Mouse (Mus musculus) limb, embryonic 11.5 days (tissue): ENCODE data around the gene Gm49354. TPM values are rescaled to one million over a fixed set of nuclear protein-coding genes. Genes with fewer than 3 reads are reported as not detected.

Experiments used
- ATAC-seq: fragments of 200-750 bp; cut with Nextera tagmentation; 2 replicates; pipeline ENCODE4 v1.8.0; 2017; ENCODE audit warnings: low read depth; ENCODE audit not compliant: insufficient number of reproducible peaks, low FRiP score, low TSS enrichment
- DNase-seq: peaks from one replicate; pipeline ENCODE4 v3.0.0-alpha.2; 2015; ENCODE audit warnings: low spot score
- H3K27ac ChIP-seq: fragments of 300-500 bp; sonication (generic); replicated peaks from 2 replicates; pipeline ENCODE4 v1.5.1; 2014; ENCODE audit warnings: low read depth, mild to moderate bottlenecking, low read length
- H3K27me3 ChIP-seq: fragments of 300-500 bp; sonication (generic); 2 replicates; pipeline ENCODE4 v1.6.1; 2014; ENCODE audit warnings: mild to moderate bottlenecking, low read length, mixed read lengths; ENCODE audit not compliant: control insufficient read depth, insufficient read depth
- H3K36me3 ChIP-seq: fragments of 300-500 bp; sonication (generic); 2 replicates; pipeline ENCODE4 v1.6.1; 2014; ENCODE audit warnings: mild to moderate bottlenecking, low read length, moderate library complexity, mixed read lengths; ENCODE audit not compliant: control insufficient read depth, insufficient read depth
- H3K4me1 ChIP-seq: fragments of 300-500 bp; sonication (generic); 2 replicates; pipeline ENCODE4 v1.6.1; 2014; ENCODE audit warnings: low read length, mixed read lengths; ENCODE audit not compliant: control insufficient read depth, insufficient read depth
- H3K4me2 ChIP-seq: fragments of 300-500 bp; sonication (generic); 2 replicates; pipeline ENCODE4 v1.6.1; 2014; ENCODE audit warnings: low read depth, mild to moderate bottlenecking, moderate library complexity; ENCODE audit not compliant: severe bottlenecking
- H3K4me3 ChIP-seq: fragments of 300-500 bp; sonication (generic); 2 replicates; pipeline ENCODE4 v1.5.1; 2014; ENCODE audit warnings: low read depth, low read length
- H3K9ac ChIP-seq: fragments of 300-500 bp; sonication (generic); 2 replicates; pipeline ENCODE4 v1.6.1; 2014; ENCODE audit warnings: mild to moderate bottlenecking, low read length
- H3K9me3 ChIP-seq: fragments of 300-500 bp; sonication (generic); 2 replicates; pipeline ENCODE4 v1.6.1; 2016; ENCODE audit warnings: low read length; ENCODE audit not compliant: control insufficient read depth
- WGBS: fragments of 180-500 bp; shearing (Covaris S2); extraction: QIAGEN DNeasy Blood & Tissue Kit; methylation state at CpG from one replicate; pipeline ENCODE4 v1.1.7; 2014; 5-methylcytosine and 5-hydroxymethylcytosine counted together
- polyA plus RNA-seq: library from polyadenylated mRNA; unstranded; fragments of >200 nt; fragmentation: Nextera tagmentation; extraction: Ambion mirVana; gene quantifications from 2 replicates; pipeline ENCODE4 v1.2.1, GENCODE M21; 2014

The Gm49354 gene
- polyA plus RNA-seq, 1 experiment from 2014 or later = not detected

DNA sequence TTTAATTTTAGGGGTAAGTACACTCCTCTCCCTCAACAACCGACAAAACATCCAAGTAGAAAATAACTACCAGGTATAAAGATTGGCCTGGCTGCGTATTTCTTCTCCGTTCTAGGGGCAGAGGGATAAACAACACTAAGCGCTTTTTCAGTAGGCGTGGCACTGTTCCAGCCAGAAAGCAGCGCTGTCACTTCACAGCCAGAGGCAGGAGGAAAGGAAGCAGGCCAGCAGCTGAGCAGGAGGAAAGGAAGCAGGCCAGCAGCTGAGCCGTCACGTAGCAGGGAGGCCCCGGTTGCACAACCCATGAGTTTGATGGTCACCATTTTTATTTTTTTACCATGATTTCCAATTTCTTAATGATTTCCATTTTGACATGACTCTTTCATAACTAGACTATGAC lies 10.8 kb downstream of the Gm49354 start:
- WGBS = 74% methylated on average over 9 of the region's 9 CpGs
- Histone ChIP-seq H3K4me3 (no peak overlapping the region), H3K4me1 (peaks cover 14% of the 10 kb centered on the region), H3K9ac (no peak overlapping the region), H3K4me2 (0 out of 2 replicates have a peak overlapping the region, but pooled peaks have one; percentile 74), H3K27ac (no peak overlapping the region; the same call in 1 of the 2 replicates), H3K36me3 (peaks cover 4% of the 10 kb centered on the region; the same call in 1 of the 2 replicates), H3K27me3 (no peaks in the 10 kb centered on the region), H3K9me3 (no peaks in the 10 kb centered on the region)
- ATAC-seq (no peak), DNase-seq (peak; percentile 30)

DNA sequence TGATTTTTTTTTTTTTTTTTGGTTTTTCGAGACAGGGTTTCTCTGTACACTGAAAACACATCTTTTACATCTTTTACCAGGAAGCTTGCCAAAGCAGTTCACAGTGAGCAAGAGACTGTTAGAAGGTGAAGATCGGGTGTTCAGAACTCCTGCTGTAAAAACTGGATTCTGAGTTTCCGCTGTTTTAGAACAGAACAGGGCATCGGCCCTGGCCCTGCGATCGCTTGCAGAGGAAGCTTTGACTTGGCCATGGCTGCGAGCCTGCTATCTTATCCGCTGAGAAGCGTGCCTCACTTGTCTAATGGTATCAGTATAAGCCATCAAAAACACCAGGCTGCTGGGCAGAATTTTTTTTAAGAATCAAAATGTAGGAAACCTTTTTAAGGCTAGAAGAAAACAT lies 11.2 kb downstream of the Gm49354 start:
- H3K4me2 ChIP-seq = peak overlapping the region; percentile 74; the same call in 1 of the 2 replicates
- no peak overlapping the region; the same call in 1 of the 2 replicates for H3K4me3 ChIP-seq
- H3K27ac ChIP-seq = peak overlapping the region; percentile 94
- peaks cover 4% of the 10 kb centered on the region; the same call in 1 of the 2 replicates for H3K36me3 ChIP-seq
- H3K9me3 ChIP-seq = no peaks in the 10 kb centered on the region
- DNase-seq (no peak), ATAC-seq (no peak)
- no peak overlapping the region for H3K9ac ChIP-seq
- 77% methylated on average over 9 of the region's 9 CpGs for WGBS
- H3K4me1 ChIP-seq = peaks cover 16% of the 10 kb centered on the region
- no peaks in the 10 kb centered on the region for H3K27me3 ChIP-seq

- H3K9ac ChIP-seq = peak overlapping the region; percentile 70
- H3K4me2 ChIP-seq = peak overlapping the region; percentile 74
- ATAC-seq (peak; percentile 87), DNase-seq (peak; percentile 90)
- H3K36me3 ChIP-seq = peaks cover 4% of the 10 kb centered on the region; the same call in 1 of the 2 replicates
- H3K27ac ChIP-seq = peak overlapping the region; percentile 94
- H3K4me3 ChIP-seq = peak overlapping the region; percentile 81
- no peaks in the 10 kb centered on the region for H3K27me3 ChIP-seq
- peaks cover 16% of the 10 kb centered on the region for H3K4me1 ChIP-seq
- no peaks in the 10 kb centered on the region for H3K9me3 ChIP-seq
- under 1% methylated on average over 28 of the region's 28 CpGs for WGBS
These were observed 11.9 kb downstream of the Gm49354 start for GRCm38 (mm10) chr13:59770164-59770562.

- Histone ChIP-seq H3K27me3 (no peaks in the 10 kb centered on the region), H3K4me1 (peaks cover 16% of the 10 kb centered on the region), H3K36me3 (peaks cover 4% of the 10 kb centered on the region; the same call in 1 of the 2 replicates), H3K9me3 (no peaks in the 10 kb centered on the region), H3K9ac (peak within 1 kb of the TSS; percentile 84), H3K27ac (peak within 1 kb of the TSS; percentile 94), H3K4me2 (peak within 1 kb of the TSS; percentile 74), H3K4me3 (peak within 1 kb of the TSS; percentile 81)
- WGBS = under 1% methylated on average over 90 of the region's 91 CpGs
- ATAC-seq (peak; percentile 98), DNase-seq (peak; percentile 99)
These were observed 12.5 kb downstream of the Gm49354 start, which contains the start of gene Isca1 for GRCm38 (mm10) chr13:59769296-59770163. TSS of gene Isca1 (minus strand) at chr13:59769810.

DNA sequence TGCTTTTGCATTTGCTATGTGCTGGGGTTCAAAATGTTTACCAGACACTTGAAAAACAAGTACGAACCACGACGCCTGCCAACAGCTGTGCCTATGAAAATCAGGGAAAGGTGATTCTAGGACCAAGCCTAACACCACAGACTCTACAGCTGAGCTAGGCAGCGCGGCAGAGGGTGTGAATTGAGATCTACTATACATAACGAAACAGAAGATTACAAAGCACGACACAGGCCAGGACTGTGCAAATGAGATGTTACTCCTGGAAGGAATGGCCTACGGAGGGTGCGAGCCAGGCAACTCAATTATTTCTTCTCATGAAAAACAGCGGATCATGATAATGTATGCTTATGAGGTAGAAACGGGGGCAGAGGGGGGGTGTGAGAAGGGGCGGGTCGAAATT lies 13.5 kb downstream of the Gm49354 start:
- ATAC-seq (no peak), DNase-seq (peak; percentile 25)
- WGBS = 41% methylated on average over 13 of the region's 13 CpGs
- no peaks in the 10 kb centered on the region for H3K27me3 ChIP-seq
- peaks cover 16% of the 10 kb centered on the region for H3K4me1 ChIP-seq
- peaks cover 4% of the 10 kb centered on the region; the same call in 1 of the 2 replicates for H3K36me3 ChIP-seq
- peak overlapping the region; percentile 74 for H3K4me2 ChIP-seq
- no peak overlapping the region for H3K9ac ChIP-seq
- H3K9me3 ChIP-seq = no peaks in the 10 kb centered on the region
- peak overlapping the region; percentile 81 for H3K4me3 ChIP-seq
- H3K27ac ChIP-seq = no peak overlapping the region; the same call in 1 of the 2 replicates

- Histone ChIP-seq H3K27ac (0 out of 2 replicates have a peak overlapping the region, but pooled peaks have one; percentile 26), H3K4me3 (no peak overlapping the region), H3K27me3 (no peaks in the 10 kb centered on the region), H3K4me1 (peaks cover 16% of the 10 kb centered on the region), H3K9me3 (no peaks in the 10 kb centered on the region), H3K36me3 (no peaks in the 10 kb centered on the region), H3K4me2 (no peak overlapping the region), H3K9ac (no peak overlapping the region)
- ATAC-seq (no peak), DNase-seq (no peak)
- whole genome bisulfite sequencing = 75% methylated on average over 11 of the region's 11 CpGs
These were observed 15.1 kb downstream of the Gm49354 start for GRCm38 (mm10) chr13:59766786-59767515.

- 92% methylated on average over 7 of the region's 7 CpGs for WGBS
- no peak overlapping the region for H3K27ac ChIP-seq
- H3K27me3 ChIP-seq = no peaks in the 10 kb centered on the region
- no peak overlapping the region for H3K4me2 ChIP-seq
- H3K36me3 ChIP-seq = peaks cover 2% of the 10 kb centered on the region; the same call in 1 of the 2 replicates
- no peak overlapping the region for H3K9ac ChIP-seq
- no peak for ATAC-seq
- DNase-seq = no peak
- no peak overlapping the region for H3K4me3 ChIP-seq
- H3K4me1 ChIP-seq = peaks cover 10% of the 10 kb centered on the region; the same call in 1 of the 2 replicates
- no peaks in the 10 kb centered on the region for H3K9me3 ChIP-seq
These were observed 19.3 kb downstream of the Gm49354 start for GRCm38 (mm10) chr13:59762791-59763190.

- DNase-seq = no peak
- WGBS = 94% methylated on average over 7 of the region's 7 CpGs
These were observed 25.1 kb downstream of the Gm49354 start for GRCm38 (mm10) chr13:59756906-59757305.

More at GRCm38 (mm10) chr13:59756906-59757305, 25.1 kb downstream of the Gm49354 start:
- Histone ChIP-seq H3K4me3 (no peak overlapping the region), H3K9me3 (no peaks in the 10 kb centered on the region), H3K4me2 (no peak overlapping the region), H3K27me3 (no peaks in the 10 kb centered on the region), H3K36me3 (peaks cover 5% of the 10 kb centered on the region; the same call in 1 of the 2 replicates), H3K4me1 (no peaks in the 10 kb centered on the region), H3K9ac (no peak overlapping the region), H3K27ac (no peak overlapping the region)
- no peak for ATAC-seq
